Mouse (Mus musculus): ENCODE measurements around the gene Lipo3. TPM values are rescaled to one million over a fixed set of nuclear protein-coding genes. Genes with fewer than 3 reads are reported as not detected.
"Not testable (repeated sequence)": the region's sequence is repeated elsewhere in the genome, so short reads cannot be mapped to it uniquely, and the experiment has no call there.

The Lipo3 gene
- total RNA-seq (2021), result 10 to 100 TPM; 11.5 to 11.9 TPM

- peak; percentile 49 for DNase-seq
These were observed at the start of gene Lipo3 for GRCm38 (mm10) chr19:33761287-33762086. Gene Lipo3 (minus strand): TSS chr19:33761951.

GRCm38 (mm10) chr19:33787359-33787758 lies 25.6 kb upstream of the Lipo3 start, which contains the start of gene Lipo1:
Gene Lipo1 (minus strand): TSS chr19:33787459.
- DNase-seq, result not testable (repeated sequence)

- DNase-seq, result no peak
These were observed 25.0 kb upstream of the Lipo3 start for GRCm38 (mm10) chr19:33786576-33787277.

GRCm38 (mm10) chr19:33751259-33751658 lies 10.5 kb downstream of the Lipo3 start, which contains the start of gene Lipo2:
Gene Lipo2 (minus strand): TSS chr19:33751359.
- DNase-seq, result not testable (repeated sequence)

- DNase-seq, result not testable (repeated sequence)
These were observed 136.6 kb downstream of the Lipo3 start, which contains the start of gene Gm8978 for GRCm38 (mm10) chr19:33625152-33625551. Gene Gm8978 (minus strand): TSS chr19:33625252.

GRCm38 (mm10) chr19:33589626-33590302 lies 172.0 kb downstream of the Lipo3 start:
- DNase-seq, result peak; percentile 61

GRCm38 (mm10) chr19:33568551-33568950 lies 193.2 kb downstream of the Lipo3 start:
- not testable (repeated sequence) for DNase-seq

GRCm38 (mm10) chr19:33517680-33518079 lies 244.1 kb downstream of the Lipo3 start, which contains the start of gene Lipo4:
Gene Lipo4 (minus strand): TSS chr19:33517780.
- no peak for DNase-seq

Small RNA genes lying within 50 kb of the gene (microRNA-seq; reads per million reads assigned to microRNA genes)
- 0 reads per million in 2 experiments for gene Gm27440

Other genes with a start within 250 kb of the Lipo3 start
- under 1 TPM; 0.20 to 0.33 TPM for gene Lipo4, start 244.2 kb downstream of the Lipo3 start, total RNA-seq (2021)
- gene Gm8978, start 136.7 kb downstream of the Lipo3 start, total RNA-seq (2021), result not detected
- gene Lipo2, start 10.6 kb downstream of the Lipo3 start, total RNA-seq (2021), result under 1 TPM; 0.26 to 0.47 TPM
- not detected for gene Lipo1, start 25.5 kb upstream of the Lipo3 start, total RNA-seq (2021)
- not detected for gene Lipf, start 199.2 kb upstream of the Lipo3 start, total RNA-seq (2021)
- not detected for gene Lipk, start 246.3 kb upstream of the Lipo3 start, total RNA-seq (2021)